Mouse (Mus musculus) C2C12 (cell line): ENCODE results near the gene Vangl2.

Experiments used
- CTCF ChIP-seq: IDR thresholded peaks from one replicate; pipeline ENCODE4 v1.5.1; 2011; ENCODE audit not compliant: control insufficient read depth, insufficient read depth, insufficient read length
- FOSL1 ChIP-seq: IDR thresholded peaks from one replicate; pipeline ENCODE4 v1.8.0; 2011; ENCODE audit warnings: mild to moderate bottlenecking, low read length; ENCODE audit not compliant: poor library complexity, insufficient read depth, severe bottlenecking
- MAX ChIP-seq: IDR thresholded peaks from one replicate; pipeline ENCODE4 v1.6.1; 2011; ENCODE audit warnings: mild to moderate bottlenecking, control low read depth
- MYOD1 ChIP-seq: IDR thresholded peaks from one replicate; pipeline ENCODE4 v1.6.1; 2011; ENCODE audit warnings: low read depth; ENCODE audit not compliant: control insufficient read depth, insufficient read length

- TF ChIP-seq CTCF, result no peak
- no peak for TF ChIP-seq MYOD1
- TF ChIP-seq MAX, result no peak
- no peak for TF ChIP-seq FOSL1
These were observed 36.4 kb downstream of the Vangl2 start for GRCm38 (mm10) chr1:171991883-171992282.
